Mouse (Mus musculus) testis, adult 2 months (tissue): ENCODE measurements at regions not wholly inside any gene's neighbourhood (a gene's known extent, or its start where the extent isn't known, plus 50 kb on each side); places are given as distances from the start of the nearest gene placed in this dataset.

ENCODE experiments used
- CTCF ChIP-seq: fragments of 200-500 bp; IDR thresholded peaks from 2 replicates; pipeline ENCODE4 v1.5.1; 2012; ENCODE audit warnings: low read depth, mild to moderate bottlenecking, inconsistent platforms, low read length, moderate library complexity; ENCODE audit not compliant: control insufficient read depth, insufficient read depth, insufficient replicate concordance
- POLR2A ChIP-seq: fragments of 200-500 bp; IDR thresholded peaks from 2 replicates; pipeline ENCODE4 v1.6.1; 2012; ENCODE audit warnings: low read depth, mild to moderate bottlenecking, inconsistent platforms, low read length, moderate library complexity; ENCODE audit not compliant: control insufficient read depth

DNA sequence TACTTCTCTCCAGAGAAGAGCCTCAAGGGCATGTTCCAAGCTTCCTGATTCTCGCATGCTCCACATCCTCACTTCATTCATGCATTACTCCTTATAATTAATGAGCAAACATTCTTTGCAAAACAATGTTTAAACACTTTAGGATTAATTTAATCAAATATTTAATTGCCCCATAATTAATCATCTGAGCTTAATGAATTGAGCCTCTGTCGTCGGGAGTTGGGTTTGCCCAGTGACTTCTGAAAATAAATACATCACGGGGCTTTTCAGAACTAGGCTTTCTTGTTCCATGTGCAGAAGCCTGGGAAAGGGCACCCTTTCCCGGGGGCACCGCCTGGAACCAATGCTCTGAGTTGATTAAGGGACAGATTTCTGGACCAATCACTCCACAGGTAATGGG is 135.1 kb downstream of the Wscd1 start:
- TF ChIP-seq CTCF (no peak), POLR2A (no peak)
